Mouse (Mus musculus) thymus, adult 2 months (tissue): ENCODE results near the gene Abca8b.

ENCODE experiments used
- CTCF ChIP-seq: fragments of 200-500 bp; IDR thresholded peaks from 2 replicates; pipeline ENCODE4 v1.5.1; 2012; ENCODE audit warnings: mild to moderate bottlenecking, control low read depth, low read length, moderate library complexity, borderline replicate concordance; ENCODE audit not compliant: control insufficient read depth, poor library complexity, insufficient read depth; ENCODE audit errors: extremely low read depth
- POLR2A ChIP-seq: fragments of 200-500 bp; IDR thresholded peaks from 2 replicates; pipeline ENCODE4 v1.6.1; 2012; ENCODE audit warnings: mild to moderate bottlenecking, low read length, control low read depth, moderate library complexity; ENCODE audit not compliant: control insufficient read depth, poor library complexity, insufficient read depth; ENCODE audit errors: extremely low read depth

DNA sequence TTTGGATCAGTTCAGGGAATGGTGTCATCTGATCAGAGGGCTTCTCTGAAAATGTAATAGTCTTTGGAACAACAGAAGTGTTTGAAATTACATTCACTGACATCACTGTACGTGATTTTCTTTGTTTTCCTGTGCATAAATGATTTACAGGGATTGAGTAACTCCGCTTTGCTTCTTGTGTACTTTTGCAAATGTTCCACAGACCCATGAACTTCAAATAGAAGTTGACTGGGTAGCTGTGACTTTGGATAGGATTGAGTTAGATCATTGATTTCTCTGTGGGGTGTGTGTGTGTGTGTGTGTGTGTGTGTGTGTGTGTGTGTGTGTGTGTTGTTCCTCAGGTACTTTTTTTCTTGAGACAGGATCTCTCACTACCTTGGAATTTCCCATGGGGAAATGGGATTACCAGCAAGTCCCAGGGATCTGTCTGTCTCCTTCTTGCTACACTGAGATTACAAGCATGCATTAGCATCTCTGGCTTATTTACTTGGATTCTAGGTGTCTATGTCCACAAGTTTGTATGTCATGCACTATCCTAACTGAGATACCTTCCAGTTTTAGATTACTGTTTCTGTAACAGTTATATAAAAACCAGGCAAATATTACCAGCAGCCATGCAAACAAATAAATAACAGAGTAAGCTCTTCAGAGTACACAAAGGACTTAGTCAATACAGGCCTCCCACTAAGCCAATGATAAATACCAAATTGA lies 15.3 kb upstream of the Abca8b start:
- TF ChIP-seq CTCF (no peak), POLR2A (no peak)
